Mouse (Mus musculus) frontal cortex, postnatal 14 days (tissue): ENCODE measurements at regions not wholly inside any gene's neighbourhood (a gene's known extent, or its start where the extent isn't known, plus 50 kb on each side); places are given as distances from the start of the nearest gene placed in this dataset.
A peak's percentile ranks its signal among the peaks of the same experiment; 100 is the strongest.

ENCODE experiments used
- DNase-seq, 2 experiments: peaks; one replicate each; pipeline ENCODE4 v3.0.0; 2022; ENCODE audit warnings: low spot score in 2 of 2

- no peak for DNase-seq
Measured at GRCm38 (mm10) chr12:9261662-9262061, 231.9 kb downstream of the Ttc32 start.

DNA sequence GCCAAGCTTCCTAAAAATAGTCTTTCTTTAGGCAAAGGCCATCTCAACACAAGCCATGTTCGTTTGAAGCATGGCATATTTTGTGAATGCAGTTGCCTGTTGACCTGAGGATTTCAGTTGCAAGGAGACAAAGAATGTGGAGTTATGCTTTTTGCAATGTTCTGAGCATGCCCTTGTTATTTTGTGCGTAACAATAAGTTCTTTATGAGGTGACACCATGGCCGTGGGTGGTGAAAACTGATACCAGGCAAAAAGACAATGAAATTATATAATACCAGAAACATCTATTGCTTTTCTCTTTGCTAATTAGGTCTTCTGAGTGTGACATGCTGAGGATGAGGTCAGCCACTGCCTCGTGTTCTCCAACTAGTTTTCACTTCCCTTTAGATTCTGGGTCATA, 236.4 kb downstream of the Ttc32 start:
- no peak for DNase-seq

- no peak for DNase-seq
Measured at GRCm38 (mm10) chr12:9271484-9271883, 241.7 kb downstream of the Ttc32 start.

DNA sequence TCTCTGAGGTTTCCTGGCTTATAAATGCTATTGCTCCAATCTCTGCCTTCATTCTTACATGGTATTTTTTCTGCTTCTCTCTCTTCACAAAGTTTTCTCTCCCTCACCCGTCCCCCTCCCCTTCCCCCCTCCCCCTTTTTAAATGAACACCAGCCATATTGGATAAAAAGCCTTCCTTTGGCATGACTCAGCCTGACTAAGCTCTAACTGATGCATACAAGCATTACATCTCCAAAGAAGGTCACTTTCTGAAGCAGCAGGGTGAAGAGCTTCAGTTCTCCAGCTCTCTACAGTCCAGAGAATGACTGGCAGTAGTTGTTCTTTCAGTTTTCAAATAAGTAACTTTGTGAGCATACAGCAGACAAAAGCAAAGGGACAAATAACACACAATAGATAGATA, 244.4 kb downstream of the Ttc32 start:
- DNase-seq: no peak

GRCm38 (mm10) chr12:9275697-9276096, 245.9 kb downstream of the Ttc32 start:
- no peak for DNase-seq

DNA sequence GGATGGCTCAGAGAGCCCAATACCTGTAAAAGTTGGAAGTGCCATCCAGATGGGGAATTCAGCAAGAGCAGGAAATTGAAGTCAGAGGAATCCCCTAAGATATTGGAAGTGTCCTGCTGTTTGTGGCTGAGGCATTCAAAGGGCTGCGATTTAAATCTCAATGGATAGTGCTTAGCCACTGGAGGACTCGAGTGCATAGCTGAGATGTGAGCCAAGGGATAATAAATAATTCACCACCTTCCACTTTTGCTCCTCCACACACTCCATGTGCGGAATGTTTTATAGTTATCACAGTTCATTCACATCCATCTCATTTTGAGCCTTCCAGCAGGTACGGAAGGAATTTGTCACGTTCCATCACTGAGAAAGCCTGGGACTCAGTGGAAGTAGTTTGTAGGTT, 248.9 kb downstream of the Ttc32 start:
- DNase-seq: no peak

DNA sequence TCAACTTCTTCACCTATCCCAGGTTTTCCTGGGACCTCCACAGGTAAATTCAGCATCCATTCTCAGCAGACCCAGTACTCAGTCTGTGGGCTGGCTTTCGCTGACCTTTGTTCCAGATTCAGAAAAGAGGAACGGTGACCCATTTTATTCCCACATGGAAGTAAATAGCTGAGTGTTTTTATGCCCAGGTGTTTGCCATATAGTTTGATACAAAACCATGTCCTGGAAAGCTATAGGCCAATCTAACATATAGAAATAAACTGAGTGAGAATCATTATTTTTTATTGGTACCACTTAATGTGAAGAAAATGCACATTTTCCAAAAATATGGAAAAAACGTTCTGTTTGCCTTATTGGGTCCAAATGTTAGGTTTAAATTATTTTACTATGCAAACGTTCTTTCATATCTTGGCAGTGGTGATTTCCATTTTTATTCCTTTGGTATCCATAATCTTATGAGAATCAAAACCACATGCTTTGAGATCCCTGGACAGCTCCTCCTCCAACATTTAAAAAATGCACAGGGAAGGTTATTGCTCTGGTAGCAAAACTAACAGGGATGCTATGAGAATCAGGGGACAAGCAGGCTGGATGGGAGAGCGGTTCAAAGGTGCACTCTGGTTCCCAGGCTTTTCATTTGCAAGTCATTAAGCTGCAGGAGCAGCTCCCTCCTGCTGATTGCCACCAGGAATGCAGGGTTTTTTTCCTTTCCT, 250.3 kb downstream of the Ttc32 start:
- DNase-seq: no peak

DNA sequence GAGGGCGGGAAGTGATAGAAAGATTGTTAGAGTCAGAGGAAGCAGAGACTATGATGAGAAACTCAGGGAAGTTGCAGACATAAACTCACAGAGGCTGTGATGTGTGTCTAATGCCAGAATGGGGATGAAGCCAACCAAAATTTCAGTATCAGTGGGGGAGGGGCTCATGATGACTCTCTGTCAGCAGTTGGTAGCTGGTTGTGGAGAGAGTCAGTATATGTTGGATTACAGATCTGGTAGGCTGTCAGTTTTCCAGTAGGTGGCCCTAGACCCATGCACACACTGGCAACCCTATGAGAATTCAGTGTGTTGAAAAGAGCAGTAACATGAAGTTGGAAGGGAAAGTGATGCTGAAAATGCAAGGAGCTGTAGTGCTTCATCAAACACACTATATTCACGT, 257.5 kb downstream of the Ttc32 start:
- no peak for DNase-seq

DNA sequence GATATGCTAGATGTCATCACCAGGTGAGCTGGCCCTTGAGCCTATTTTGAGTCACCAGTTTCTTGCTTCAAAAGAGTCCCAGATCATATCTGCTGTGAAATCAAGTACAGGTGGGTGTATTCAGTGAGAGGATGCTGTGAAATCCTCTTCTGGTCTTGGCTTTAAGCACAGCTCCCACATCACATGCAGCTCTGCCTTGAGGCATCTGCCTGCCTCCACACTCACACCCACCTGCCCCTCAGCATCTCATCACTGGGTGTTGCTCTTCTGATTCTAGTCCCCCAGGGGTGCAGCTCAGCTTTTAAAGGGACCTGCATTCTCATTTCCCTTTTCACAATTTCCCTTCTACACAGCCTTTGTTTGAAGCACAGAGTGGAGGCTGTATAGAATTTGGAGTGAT, 262.9 kb downstream of the Ttc32 start:
- peak; percentile 20 for DNase-seq

DNA sequence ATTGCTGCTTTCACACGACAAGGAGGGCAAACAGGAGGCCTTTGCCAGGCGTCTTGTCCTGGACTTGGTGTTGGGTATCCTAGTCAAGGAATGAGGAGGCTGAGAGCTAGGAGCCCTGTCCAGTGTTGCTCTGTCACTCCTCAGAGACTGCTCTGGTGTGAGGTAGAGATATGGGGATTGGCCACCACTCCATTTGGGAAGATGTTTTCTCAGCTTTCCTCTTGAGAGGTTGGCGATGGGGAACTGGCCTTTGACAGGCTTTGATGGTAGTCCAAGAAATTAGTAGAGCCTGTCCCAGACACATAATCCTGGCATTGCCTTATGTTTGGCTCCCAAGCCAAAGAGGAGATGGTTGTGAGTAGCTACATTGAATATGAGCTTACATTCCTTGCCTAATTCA, 265.4 kb downstream of the Ttc32 start:
- DNase-seq: no peak

- no peak for DNase-seq
Measured at GRCm38 (mm10) chr12:9298848-9299655, 269.3 kb downstream of the Ttc32 start.

GRCm38 (mm10) chr12:9304146-9304545, 265.8 kb upstream of the Osr1 start:
- peak in 1 of 2 experiments; percentile 8 for DNase-seq

- no peak for DNase-seq
Measured at GRCm38 (mm10) chr12:9337891-9338672, 231.8 kb upstream of the Osr1 start.

- peak in 1 of 2 experiments; percentile 7 for DNase-seq
Measured at GRCm38 (mm10) chr12:9338801-9339231, 231.1 kb upstream of the Osr1 start.

GRCm38 (mm10) chr12:9340769-9341168, 229.1 kb upstream of the Osr1 start:
- no peak for DNase-seq

GRCm38 (mm10) chr12:9345359-9345758, 224.6 kb upstream of the Osr1 start:
- no peak for DNase-seq

GRCm38 (mm10) chr12:9355512-9355911, 214.4 kb upstream of the Osr1 start:
- DNase-seq: no peak

- DNase-seq: no peak
Measured at GRCm38 (mm10) chr12:9357856-9358255, 212.1 kb upstream of the Osr1 start.

DNA sequence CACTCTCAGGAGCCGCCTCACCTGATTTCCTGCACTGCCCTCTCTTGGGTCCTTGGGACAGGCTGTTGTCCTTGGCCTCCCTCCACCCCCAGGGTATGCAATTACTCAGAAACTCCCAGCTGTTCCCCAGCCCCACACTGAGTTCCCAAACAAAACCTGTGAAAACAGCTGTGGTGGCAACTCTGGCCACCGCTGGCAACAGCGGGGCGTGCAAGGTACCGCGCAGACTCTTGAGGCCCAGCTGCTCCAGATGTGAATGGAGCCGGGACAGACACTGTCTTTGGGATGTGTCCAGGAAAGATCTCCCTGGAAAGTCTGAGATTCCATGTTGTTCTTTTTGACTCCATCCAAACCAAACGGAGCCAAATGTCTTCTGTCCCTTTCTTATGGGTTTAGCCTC, 211.0 kb upstream of the Osr1 start:
- no peak for DNase-seq

GRCm38 (mm10) chr12:9365931-9366330, 204.0 kb upstream of the Osr1 start:
- DNase-seq: no peak

DNA sequence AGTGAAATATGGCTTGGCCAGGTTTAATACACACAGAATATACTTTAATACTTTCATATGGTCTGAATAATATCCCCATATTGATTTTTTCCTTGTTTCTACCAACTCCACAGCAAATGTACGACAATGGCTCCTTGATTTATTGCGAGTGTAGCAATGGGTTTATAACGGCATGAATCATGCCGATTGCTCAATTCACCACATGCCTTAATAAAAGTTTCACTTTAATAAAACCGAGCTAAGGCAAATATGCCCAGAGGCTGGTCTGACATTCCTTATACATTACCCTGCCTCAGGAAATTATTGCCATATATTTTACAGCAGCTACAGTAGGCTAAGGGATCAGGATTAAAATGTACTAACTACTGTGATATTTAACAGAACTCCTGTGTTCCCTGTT, 201.2 kb upstream of the Osr1 start:
- DNase-seq: no peak

GRCm38 (mm10) chr12:9401956-9402355, 168.0 kb upstream of the Osr1 start:
- DNase-seq: no peak
